Mouse (Mus musculus) telencephalon, adult 2 months (tissue): Measurements from ENCODE around the gene Cpt2.
A peak's percentile ranks its signal among the peaks of the same experiment; 100 is the strongest.

Experiments
- DNase-seq: peaks from one replicate; pipeline ENCODE4 v3.0.0-alpha.2; 2011; ENCODE audit warnings: low read depth, low spot score

Gene Cpt2

DNA sequence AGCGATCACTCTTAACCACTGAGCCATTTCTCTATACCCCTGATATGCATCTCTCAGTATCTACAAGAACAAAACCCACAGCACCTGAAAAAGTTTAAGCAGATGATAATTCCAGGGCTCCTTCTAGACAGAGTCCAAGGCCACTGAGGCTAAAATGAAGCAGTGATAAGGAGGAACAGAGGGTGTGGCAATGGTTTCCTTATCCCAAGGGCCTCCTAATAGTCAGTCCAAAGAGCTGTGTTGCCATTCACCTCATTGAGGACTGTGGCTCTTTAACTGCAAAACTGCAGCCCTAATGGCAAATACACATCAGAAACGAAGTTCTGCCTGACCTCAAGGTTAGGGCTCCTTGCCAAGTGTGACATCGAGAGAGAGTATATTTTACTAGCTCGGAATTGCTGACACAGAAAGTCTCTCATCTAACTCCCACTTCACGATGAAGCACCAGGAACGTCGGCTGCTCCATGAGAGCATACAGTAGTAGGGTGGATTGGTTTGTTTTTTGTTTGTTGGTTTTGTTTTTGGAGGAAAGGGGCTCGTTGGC, 2.2 kb downstream of the Cpt2 start:
- no peak for DNase-seq

DNA sequence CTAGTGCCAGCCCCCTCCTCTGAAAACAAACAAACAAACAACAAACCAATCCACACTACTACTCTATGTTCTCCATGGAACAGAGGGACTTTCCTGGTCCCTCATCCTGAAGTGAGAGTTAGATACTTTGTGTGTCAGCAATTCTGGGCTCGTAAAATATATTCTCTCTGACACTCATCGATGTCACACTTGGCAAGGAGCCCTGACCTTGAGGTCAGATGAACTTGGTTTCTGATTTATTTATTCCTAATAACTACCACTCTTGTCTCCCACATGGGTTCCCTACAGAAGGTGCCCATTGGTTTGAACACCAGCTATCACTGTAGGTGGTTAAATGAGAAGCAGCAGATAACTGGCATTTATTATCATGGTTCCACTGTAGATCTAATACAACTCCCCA, 3.1 kb downstream of the Cpt2 start:
- DNase-seq: no peak

DNA sequence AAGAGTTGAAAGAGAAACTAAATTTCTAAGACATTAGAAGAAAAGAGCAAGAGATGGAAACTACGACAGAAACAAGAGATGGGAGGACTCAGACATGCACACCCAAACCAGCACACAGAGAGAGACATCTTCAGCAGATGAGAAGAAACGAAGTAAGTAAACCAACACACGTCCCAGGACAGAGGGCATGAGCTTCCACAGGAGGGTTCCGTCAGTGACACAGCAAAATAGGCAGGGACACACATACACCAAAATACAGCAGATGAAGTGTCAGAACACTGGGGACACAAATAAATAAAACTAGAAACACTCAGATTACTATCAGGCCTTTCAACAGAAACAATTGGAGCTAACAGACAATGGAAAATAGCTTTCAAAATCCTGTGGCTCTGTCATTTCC, 13.4 kb downstream of the Cpt2 start:
- no peak for DNase-seq

DNA sequence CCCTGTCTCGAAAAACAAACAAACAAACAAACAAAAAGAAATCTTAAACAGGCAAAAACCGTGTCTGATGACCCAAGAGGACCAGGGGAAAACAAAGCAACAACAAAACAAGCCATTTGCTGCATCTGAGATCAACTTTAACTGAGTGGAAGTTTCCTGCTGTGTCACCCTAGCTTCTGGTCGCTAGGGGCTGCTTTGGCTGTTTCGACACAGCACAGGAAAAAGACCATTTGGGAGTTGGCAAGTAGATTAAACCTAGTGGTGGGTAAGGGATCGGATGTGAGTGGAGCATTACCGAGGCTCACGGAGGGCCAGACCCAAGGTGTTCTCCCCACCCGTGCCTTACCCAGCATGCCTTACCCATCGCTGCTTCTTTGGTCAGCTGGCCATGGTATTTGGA, 16.8 kb downstream of the Cpt2 start:
- DNase-seq: no peak

DNA sequence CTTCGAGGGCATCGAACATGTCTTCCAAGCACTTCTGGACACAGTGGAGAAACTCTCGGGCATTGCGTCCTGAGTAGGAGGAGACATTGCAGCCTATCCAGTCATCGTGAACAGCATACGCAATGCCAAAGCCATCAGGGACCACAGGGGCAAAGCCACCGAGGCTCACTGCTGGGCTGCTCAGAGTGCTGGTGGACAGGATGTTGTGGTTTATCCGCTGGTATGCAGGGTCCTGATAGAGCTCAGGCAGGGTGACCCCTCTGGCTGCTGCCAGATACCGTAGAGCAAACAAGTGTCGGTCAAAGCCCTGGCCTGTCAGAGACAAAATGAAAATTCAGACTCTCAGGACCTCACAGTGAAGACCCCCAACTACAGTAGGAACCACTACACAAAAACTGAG, 19.2 kb downstream of the Cpt2 start:
- no peak for DNase-seq

DNA sequence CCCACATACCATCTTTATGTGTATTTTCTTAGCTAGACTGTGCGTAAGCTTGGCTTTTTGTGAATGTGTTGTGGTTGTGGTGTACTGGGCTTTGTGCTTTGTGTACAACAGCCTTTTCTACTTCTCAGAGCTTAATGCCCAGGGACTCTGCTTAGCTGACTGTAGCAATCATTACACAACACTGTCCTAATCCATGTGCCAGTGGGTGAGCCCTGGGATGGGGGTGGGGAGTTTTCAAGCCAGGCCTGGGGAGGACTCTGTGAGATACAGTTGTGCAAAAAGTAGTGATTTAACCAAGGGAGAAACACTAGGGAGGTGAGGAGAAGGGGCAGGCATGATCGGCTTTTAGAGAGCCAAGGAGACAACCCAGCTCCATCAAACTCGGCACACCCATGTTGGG, 23.2 kb downstream of the Cpt2 start:
- DNase-seq: no peak

DNA sequence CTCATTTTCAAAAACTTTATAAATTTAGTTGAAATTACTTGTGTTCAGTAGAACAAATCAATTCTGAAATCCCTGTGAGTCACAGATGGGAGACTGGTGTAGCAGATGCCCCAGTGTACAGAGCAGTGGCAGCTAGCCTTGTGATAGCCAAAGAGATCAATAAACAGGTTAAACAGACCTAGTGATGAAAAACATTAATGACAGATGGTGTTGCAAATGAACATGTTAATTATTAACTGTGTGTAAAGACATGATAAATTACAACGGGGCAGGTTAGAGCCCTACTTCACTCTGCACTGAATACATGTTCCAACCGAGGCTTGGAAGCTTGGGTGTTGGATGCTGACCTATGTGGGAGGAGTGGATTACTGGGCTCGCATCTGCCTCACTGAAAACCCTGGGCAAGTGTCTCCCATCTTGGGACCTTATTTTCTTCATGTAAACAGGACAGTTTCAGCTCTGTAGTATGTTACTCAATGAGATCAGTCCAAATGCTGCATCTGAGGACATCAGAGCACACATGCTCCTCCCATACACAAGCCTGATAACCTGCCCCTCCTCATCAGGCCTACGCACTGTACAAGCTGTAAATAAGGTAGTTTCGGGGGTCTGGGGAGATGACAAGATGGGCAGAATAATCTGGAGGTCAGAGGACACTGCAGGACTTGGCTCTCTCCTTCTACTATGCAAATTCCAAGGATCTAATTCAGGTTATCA, 24.0 kb downstream of the Cpt2 start:
- no peak for DNase-seq

DNA sequence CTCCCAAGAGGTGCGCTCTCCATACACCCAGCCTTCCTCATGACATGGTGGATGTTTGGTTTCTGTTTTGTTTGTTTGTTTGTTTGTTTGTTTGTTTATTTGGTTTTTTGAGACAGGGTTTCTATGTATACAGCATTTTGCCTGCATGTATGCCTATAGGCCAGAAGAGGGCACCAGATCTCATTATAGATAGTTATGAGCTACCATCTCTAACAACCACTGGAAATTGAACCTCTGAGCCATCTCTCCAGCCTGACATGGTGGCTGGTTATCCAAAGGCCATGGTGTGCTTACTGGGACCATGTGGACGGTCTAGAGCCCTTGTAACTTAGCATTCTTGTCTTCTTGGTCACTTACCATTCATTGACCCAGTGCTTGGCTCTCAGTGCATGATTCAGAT, 30.7 kb downstream of the Cpt2 start:
- DNase-seq: no peak

DNA sequence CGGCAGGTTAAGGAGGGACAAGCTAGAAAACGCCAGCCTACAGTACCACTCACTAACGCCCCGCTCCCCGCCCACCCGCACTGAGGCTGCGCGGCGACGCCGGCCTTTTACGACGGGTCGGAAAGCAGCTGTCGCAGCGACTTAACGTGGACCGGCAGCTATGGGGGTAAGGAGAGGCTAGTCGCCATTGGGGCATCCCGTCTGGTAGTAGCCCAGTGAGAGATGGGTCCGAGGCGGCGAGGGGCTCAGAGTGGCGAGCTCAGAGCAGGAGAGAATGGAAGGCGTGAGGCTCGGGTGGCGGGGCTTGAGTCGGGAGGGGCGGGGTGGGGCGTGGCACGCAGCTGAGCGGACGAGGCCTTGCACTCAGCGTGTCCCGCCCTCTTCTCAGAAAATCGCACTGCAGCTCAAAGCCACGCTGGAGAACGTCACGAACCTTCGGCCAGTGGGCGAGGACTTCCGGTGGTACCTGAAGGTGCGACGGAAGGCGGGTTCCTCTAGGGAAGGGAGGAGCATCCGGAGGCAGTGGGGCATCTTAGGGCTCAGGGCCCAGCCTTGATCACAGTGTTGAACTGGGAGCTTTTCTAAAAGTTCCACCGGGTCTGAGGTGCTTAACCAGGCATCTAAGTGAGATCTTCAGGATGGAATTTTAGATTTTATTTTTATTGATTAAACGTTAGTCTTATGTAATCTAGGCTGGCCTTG, 33.5 kb downstream of the Cpt2 start, which contains the start of gene 0610037L13Rik:
0610037L13Rik (plus strand) TSS at position 83 of the 702 bp plus-strand sequence.
- peak; percentile 98 for DNase-seq

DNA sequence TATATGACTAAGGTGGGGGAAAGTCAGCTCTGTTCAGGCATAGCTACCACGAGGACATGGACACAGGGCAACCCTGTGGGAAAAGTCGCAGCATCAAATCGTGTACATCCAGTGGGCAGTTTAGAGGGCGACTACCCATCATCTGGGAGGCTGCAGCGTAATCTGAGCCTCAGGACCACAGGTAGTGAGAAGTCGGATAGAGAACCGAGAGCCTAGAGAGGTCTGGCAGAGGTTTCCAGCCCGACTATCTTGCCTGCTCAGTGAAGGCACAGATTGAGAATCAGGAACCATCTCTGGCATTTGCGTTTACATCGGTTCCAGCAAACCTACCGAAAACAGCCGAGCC, 34.1 kb downstream of the Cpt2 start:
- DNase-seq: no peak

DNA sequence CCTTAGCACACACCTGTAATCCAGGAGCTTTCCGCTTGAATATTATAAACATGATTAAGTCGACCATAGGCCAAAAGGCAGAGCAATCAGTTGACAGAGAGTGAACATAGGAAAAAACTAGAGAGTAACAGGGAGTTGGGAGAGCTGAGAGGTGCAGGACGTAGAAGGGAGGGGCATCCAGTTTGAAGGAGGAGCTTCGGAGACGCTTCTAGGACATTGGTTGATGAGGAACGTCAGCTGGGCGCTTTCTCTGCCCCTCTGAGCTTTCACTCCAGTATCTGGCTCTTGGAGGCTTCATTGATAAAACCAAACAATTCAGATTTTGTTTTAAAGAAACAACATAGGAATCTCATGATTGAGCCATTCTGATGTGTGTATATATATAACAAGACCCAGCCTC, 37.0 kb downstream of the Cpt2 start:
- DNase-seq: no peak

DNA sequence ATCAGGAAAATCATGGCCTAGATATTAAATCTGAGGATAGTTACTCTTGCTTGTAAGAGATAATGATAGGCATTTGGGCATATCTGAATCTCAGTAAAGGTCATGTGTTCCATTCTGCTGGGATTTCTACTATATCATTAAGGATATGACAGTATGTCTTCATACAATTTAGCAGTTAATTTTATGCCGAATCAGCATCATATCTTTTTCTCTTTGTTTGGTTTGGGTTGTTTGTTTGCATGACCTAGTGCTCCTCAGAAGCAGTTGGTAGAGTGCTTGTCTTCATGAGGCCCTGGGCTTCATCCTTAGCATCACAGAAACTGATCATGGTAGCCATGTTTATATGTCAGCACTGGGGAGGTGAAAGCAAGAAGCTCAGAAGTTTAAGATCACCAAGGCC, 41.8 kb downstream of the Cpt2 start:
- DNase-seq: no peak

DNA sequence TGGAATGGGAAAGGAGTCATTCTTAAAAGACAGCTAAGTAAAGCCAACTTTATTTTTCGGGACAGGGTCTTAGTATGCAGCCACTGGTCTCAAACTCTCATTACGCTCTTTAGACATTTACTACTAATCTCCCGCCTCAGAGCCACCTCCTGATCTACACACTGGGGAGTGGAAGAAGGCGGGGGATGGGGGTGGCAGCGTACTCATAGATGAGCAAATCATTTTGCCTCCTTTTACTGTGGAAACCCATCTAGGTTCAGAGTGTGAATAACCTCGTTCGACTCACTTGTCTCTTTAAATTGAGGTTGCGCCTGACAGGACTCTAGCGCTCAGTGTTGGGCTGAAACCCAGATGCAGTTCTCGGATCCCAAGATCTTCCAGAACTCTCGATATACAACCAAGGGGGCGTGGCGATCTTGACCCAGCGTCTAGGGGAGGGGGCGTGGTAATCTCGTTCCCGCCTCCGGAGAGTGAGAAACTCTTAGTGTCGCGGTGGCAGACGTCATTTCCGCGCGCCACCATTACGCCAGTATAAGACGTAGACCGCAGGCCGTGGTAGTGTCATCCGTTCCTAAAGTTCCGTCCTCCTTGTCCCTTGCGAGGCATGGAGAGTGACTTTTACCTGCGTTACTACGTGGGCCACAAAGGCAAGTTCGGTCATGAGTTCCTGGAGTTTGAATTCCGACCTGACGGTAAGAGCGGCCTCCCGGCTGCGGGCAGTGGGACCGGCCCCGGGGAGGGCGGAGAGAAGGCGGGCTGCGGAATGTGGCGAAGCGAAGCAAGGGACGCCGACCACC, 44.0 kb downstream of the Cpt2 start, which contains the start of gene Magoh:
Magoh (plus strand) TSS at position 502 of the 797 bp plus-strand sequence.
- peak; percentile 95 for DNase-seq

DNA sequence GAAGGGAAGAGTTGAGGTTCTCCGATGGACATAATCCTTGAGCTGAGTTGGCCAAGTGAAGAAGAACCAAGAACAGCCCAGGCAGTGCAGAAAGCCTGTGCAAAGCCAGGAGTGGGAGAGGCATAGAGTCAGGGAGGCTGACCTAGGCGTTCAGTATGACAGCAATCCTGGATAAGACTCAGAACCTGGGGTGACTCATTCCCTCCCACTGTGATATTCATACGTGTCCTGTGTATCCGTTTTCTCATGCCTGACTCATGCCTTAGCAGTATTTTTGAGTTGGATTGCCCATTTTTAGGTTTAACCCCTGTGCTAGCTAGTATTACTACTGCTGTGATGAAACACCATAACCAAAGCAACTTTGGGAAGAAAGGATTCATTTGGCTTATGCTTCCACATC, 58.5 kb downstream of the Cpt2 start:
- no peak for DNase-seq

DNA sequence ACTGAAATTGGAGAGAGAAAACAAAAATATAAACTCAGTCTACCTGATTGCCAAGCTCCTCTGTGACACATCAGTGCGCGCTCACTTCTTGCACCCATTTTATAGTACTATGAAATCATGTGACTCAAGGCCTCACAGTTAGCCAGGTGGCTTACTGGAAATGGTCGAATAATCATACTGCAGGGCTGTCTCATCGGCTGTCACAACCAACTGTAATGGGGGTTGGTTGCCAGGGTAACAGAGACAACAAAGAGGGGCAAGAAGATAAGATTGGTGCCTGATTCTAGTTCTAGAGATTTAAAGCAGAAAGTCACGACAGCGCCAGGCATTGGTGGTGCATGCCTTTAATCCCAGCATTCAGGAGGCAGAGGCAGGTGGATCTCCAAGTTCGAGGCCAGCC, 64.4 kb downstream of the Cpt2 start:
- no peak for DNase-seq

DNA sequence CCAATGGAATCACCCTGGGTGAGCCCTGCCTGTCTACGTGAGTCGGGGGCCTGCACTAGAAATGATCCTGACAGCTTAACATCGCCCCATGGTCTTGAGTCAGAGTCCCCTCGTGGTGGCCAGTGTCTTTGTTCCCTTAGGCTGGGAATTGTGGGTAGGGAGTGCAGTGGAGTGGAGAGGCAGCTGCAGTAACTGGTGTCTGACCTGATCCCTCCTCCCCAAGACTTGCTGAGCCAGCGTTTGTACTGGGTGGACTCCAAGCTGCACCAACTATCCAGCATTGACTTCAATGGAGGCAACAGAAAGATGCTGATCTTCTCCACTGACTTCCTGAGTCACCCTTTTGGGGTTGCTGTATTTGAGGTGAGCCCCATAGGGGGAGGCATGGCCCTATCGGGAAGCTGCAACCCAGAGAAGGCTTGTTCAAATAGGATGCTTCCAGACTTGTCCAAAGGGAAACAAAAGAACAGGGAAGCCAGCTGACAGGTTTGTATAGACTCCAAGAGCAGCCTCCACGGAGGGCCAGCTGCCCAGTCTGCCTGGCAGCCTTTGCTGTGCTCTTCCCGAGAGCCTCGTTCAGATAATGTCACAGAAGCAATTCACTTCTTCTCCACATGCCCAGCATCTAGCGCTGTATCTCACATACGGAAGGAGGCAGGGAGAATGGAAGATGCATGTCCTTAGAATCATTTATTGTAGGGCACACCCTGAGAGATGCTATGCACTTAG, 66.3 kb downstream of the Cpt2 start:
- DNase-seq: peak; percentile 49
